Mouse (Mus musculus) MEL (cell line): ENCODE measurements around the gene D430042O09Rik. TPM values are rescaled to one million over a fixed set of nuclear protein-coding genes. Genes with fewer than 3 reads are reported as not detected.

Source experiments
- DNase-seq: peaks from one replicate; pipeline ENCODE4 v3.0.0; 2011; ENCODE audit warnings: low read depth, low spot score
- H3K27ac ChIP-seq: 2 replicates; pipeline ENCODE4 v1.5.1; 2012; ENCODE audit warnings: low read depth, mild to moderate bottlenecking, control low read depth, low read length, moderate library complexity; ENCODE audit not compliant: control insufficient read depth
- H3K27me3 ChIP-seq, 2 experiments: fragments of 150-350 bp in 1 of 2; sonication (generic) in 1 of 2; 2 replicates each; pipeline ENCODE4 v1.6.1; 2012; ENCODE audit warnings: low read length in 2 of 2, mild to moderate bottlenecking in 2 of 2, improper control_type of control experiment in 1 of 2, moderate library complexity in 1 of 2; ENCODE audit not compliant: insufficient read depth in 2 of 2, control insufficient read depth in 1 of 2
- H3K36me3 ChIP-seq, 2 experiments: 2 replicates each; pipeline ENCODE4 v1.6.1; 2012 to 2014; ENCODE audit warnings: low read length in 2 of 2, improper control_type of control experiment in 1 of 2, inconsistent platforms in 1 of 2, mild to moderate bottlenecking in 1 of 2; ENCODE audit not compliant: insufficient read depth in 2 of 2, control insufficient read depth in 1 of 2
- H3K4me1 ChIP-seq, 2 experiments: fragments of 150-350 bp in 1 of 2; sonication (generic) in 1 of 2; 2 replicates each; pipeline ENCODE4 v1.6.1; 2012; ENCODE audit warnings: low read length in 2 of 2, improper control_type of control experiment in 1 of 2, mild to moderate bottlenecking in 1 of 2; ENCODE audit not compliant: insufficient read depth in 2 of 2, control insufficient read depth in 1 of 2
- H3K4me3 ChIP-seq, 2 experiments: fragments of 150-350 bp in 1 of 2; sonication (generic) in 1 of 2; 2 replicates each; pipeline ENCODE4 v1.5.1; 2012; ENCODE audit warnings: low read depth in 2 of 2, low read length in 2 of 2, mild to moderate bottlenecking in 2 of 2, moderate library complexity in 2 of 2, control low read depth in 1 of 2, improper control_type of control experiment in 1 of 2; ENCODE audit not compliant: control insufficient read depth in 1 of 2, insufficient read depth in 1 of 2
- H3K79me2 ChIP-seq: 2 replicates; pipeline ENCODE4 v1.6.1; 2012; ENCODE audit warnings: mild to moderate bottlenecking, low read length, moderate library complexity; ENCODE audit not compliant: control insufficient read depth, poor library complexity, insufficient read depth
- H3K9ac ChIP-seq: 2 replicates; pipeline ENCODE4 v1.6.1; 2012; ENCODE audit warnings: low read depth, mild to moderate bottlenecking, control low read depth, low read length, moderate library complexity; ENCODE audit not compliant: control insufficient read depth, poor library complexity, severe bottlenecking
- H3K9me3 ChIP-seq: fragments of 150-350 bp; sonication (generic); replicated peaks from 2 replicates; pipeline ENCODE4 v1.6.1; 2012; ENCODE audit warnings: mild to moderate bottlenecking, low read length, improper control_type of control experiment, moderate library complexity; ENCODE audit not compliant: insufficient read depth
- CTCF ChIP-seq, 3 experiments: IDR thresholded peaks in 2 of 3; conservative IDR thresholded peaks in 1 of 3; 2 replicates each; pipeline ENCODE4 v1.5.1; 2011 to 2012; ENCODE audit warnings: low read length in 3 of 3, low read depth in 2 of 3, mild to moderate bottlenecking in 2 of 3, improper control_type of control experiment in 1 of 3, inconsistent platforms in 1 of 3, mixed read lengths in 1 of 3, moderate library complexity in 1 of 3; ENCODE audit not compliant: control insufficient read depth in 1 of 3, insufficient read depth in 1 of 3, poor library complexity in 1 of 3, severe bottlenecking in 1 of 3
- EP300 ChIP-seq, 2 experiments: IDR thresholded peaks; 2 replicates each; pipeline ENCODE4 v1.6.1; 2011; ENCODE audit warnings: improper control_type of control experiment in 2 of 2, low read length in 2 of 2, low read depth in 1 of 2, mild to moderate bottlenecking in 1 of 2
- GABPA ChIP-seq: IDR thresholded peaks from 2 replicates; pipeline ENCODE4 v1.6.1; 2012; ENCODE audit warnings: low read depth, mild to moderate bottlenecking, inconsistent platforms, low read length, improper control_type of control experiment, moderate library complexity
- GATA1 ChIP-seq: IDR thresholded peaks from 2 replicates; pipeline ENCODE4 v1.6.1; 2011; ENCODE audit warnings: low read depth, low read length, improper control_type of control experiment
- JUND ChIP-seq: IDR thresholded peaks from 2 replicates; pipeline ENCODE4 v1.6.1; 2011; ENCODE audit warnings: low read depth, mild to moderate bottlenecking, improper control_type of control experiment, low read length
- MEF2A ChIP-seq: IDR thresholded peaks from 2 replicates; pipeline ENCODE4 v1.6.1; 2014; ENCODE audit warnings: low read depth, mild to moderate bottlenecking, inconsistent platforms, low read length, improper control_type of control experiment; ENCODE audit not compliant: poor library complexity, insufficient replicate concordance, severe bottlenecking; ENCODE audit errors: extremely low read depth
- MXI1 ChIP-seq: IDR thresholded peaks from 2 replicates; pipeline ENCODE4 v1.6.1; 2011; ENCODE audit warnings: mild to moderate bottlenecking, low read depth, low read length, improper control_type of control experiment
- MYB ChIP-seq: IDR thresholded peaks from 2 replicates; pipeline ENCODE4 v1.6.1; 2011; ENCODE audit warnings: mild to moderate bottlenecking, low read depth, low read length, improper control_type of control experiment
- MYC ChIP-seq: IDR thresholded peaks from 2 replicates; pipeline ENCODE4 v1.6.1; 2011; ENCODE audit warnings: low read depth, mild to moderate bottlenecking, low read length, improper control_type of control experiment, moderate library complexity
- NELFE ChIP-seq: IDR thresholded peaks from 2 replicates; pipeline ENCODE4 v1.6.1; 2011; ENCODE audit warnings: low read depth, low read length, improper control_type of control experiment
- POLR2AphosphoS5 ChIP-seq: IDR thresholded peaks from 2 replicates; pipeline ENCODE4 v1.6.1; 2012; ENCODE audit warnings: low read depth, borderline replicate concordance, mild to moderate bottlenecking, inconsistent platforms, low read length, moderate library complexity, mixed read lengths
- RAD21 ChIP-seq: IDR thresholded peaks from 2 replicates; pipeline ENCODE4 v1.6.1; 2011; ENCODE audit warnings: mild to moderate bottlenecking, low read depth, low read length, improper control_type of control experiment
- TBP ChIP-seq: IDR thresholded peaks from 2 replicates; pipeline ENCODE4 v1.8.0; 2011; ENCODE audit warnings: low read depth, low read length, improper control_type of control experiment
- USF1 ChIP-seq: IDR thresholded peaks from 2 replicates; pipeline ENCODE4 v1.6.1; 2014; ENCODE audit warnings: low read depth, mild to moderate bottlenecking, inconsistent platforms, low read length, improper control_type of control experiment, moderate library complexity
- ZC3H11A ChIP-seq: IDR thresholded peaks from 2 replicates; pipeline ENCODE4 v1.6.1; 2012; ENCODE audit warnings: low read depth, mild to moderate bottlenecking, inconsistent platforms, low read length, improper control_type of control experiment
- ZNF384 ChIP-seq: IDR thresholded peaks from 2 replicates; pipeline ENCODE4 v1.6.1; 2012; ENCODE audit warnings: low read depth, mild to moderate bottlenecking, inconsistent platforms, low read length, improper control_type of control experiment
- polyA plus RNA-seq, 2 experiments: library from polyadenylated mRNA; stranded (reverse) in 1 of 2; unstranded in 1 of 2; fragments of >175 nt in 1 of 2; fragments of >200 nt in 1 of 2; gene quantifications; 2 replicates each; pipeline versions ENCODE4 v1.2.1 to v1.2.4; 2012; ENCODE audit warnings: low replicate concordance in 2 of 2, low read depth in 1 of 2; ENCODE audit not compliant: insufficient read length in 2 of 2, insufficient read depth in 1 of 2, missing spikeins in 1 of 2
- total RNA-seq: library from RNA; depleted of rRNA; stranded (reverse); fragments of 300-350 nt; gene quantifications from 2 replicates; pipeline ENCODE4 v1.2.3, GENCODE M21; 2012

Gene D430042O09Rik
- total and polyA plus RNA-seq, 3 experiments: 6.2 to 12.8 TPM; not detected in 1

- no peak overlapping the region for H3K4me3 ChIP-seq
Observed at GRCm38 (mm10) chr7:125828561-125828960, 120.9 kb downstream of the D430042O09Rik start.

GRCm38 (mm10) chr7:125829121-125829666 is 121.5 kb downstream of the D430042O09Rik start:
- H3K9ac ChIP-seq: no peak overlapping the region
- TF ChIP-seq GABPA (no peak), MYC (no peak), EP300 (IDR thresholded peaks at IDR 0.05; ENCODE audit: low read depth in 1 of 2, low read length in 2 of 2) (no peak)
- H3K4me3 ChIP-seq: no peak overlapping the region
- peaks cover 0 to 5% of the 10 kb centered on the region in 2 experiments; a peak in 1 of 4 replicates for H3K36me3 ChIP-seq
- H3K27me3 ChIP-seq: no peaks in the 10 kb centered on the region
- no peaks in the 10 kb centered on the region for H3K79me2 ChIP-seq
- H3K27ac ChIP-seq: no peak overlapping the region
- H3K9me3 ChIP-seq: no peaks in the 10 kb centered on the region
- peaks cover 0 to 6% of the 10 kb centered on the region in 2 experiments; a peak in 2 of 4 replicates for H3K4me1 ChIP-seq
- peak; percentile 38 for DNase-seq

More at GRCm38 (mm10) chr7:125828561-125828960, 120.9 kb downstream of the D430042O09Rik start:
- H3K36me3 ChIP-seq: peaks cover 0 to 5% of the 10 kb centered on the region in 2 experiments; a peak in 1 of 4 replicates
- DNase-seq: no peak
- H3K27ac ChIP-seq: no peak overlapping the region
- H3K9me3 ChIP-seq: no peaks in the 10 kb centered on the region
- no peaks in the 10 kb centered on the region for H3K27me3 ChIP-seq
- TF ChIP-seq MXI1 (no peak), GABPA (no peak), CTCF (IDR thresholded peaks at IDR 0.05 in 2 of 3, conservative IDR thresholded peaks at IDR 0.05 in 1 of 3; ENCODE audit: control insufficient read depth in 1 of 3, insufficient read depth in 1 of 3, low read depth in 2 of 3, low read length in 3 of 3, poor library complexity in 1 of 3, severe bottlenecking in 1 of 3) (no peak), NELFE (no peak), POLR2AphosphoS5 (no peak), RAD21 (no peak), ZC3H11A (no peak), GATA1 (no peak), MYB (no peak), ZNF384 (no peak), TBP (no peak), USF1 (no peak), JUND (no peak), MEF2A (no peak)
- no peak overlapping the region for H3K9ac ChIP-seq
- H3K79me2 ChIP-seq: no peaks in the 10 kb centered on the region
- H3K4me1 ChIP-seq: peaks cover 0 to 6% of the 10 kb centered on the region in 2 experiments; a peak in 2 of 4 replicates
